Mouse (Mus musculus) embryonic facial prominence, embryonic 10.5 days (tissue): ENCODE measurements around the gene Large2. TPM values are rescaled to one million over a fixed set of nuclear protein-coding genes. Genes with fewer than 3 reads are reported as not detected.
A peak's percentile ranks its signal among the peaks of the same experiment; 100 is the strongest.

Experiments used
- DNase-seq: peaks from one replicate; pipeline ENCODE4 v3.0.0-alpha.2; 2017; ENCODE audit warnings: low spot score
- H3K27ac ChIP-seq: fragments of 300-500 bp; sonication (generic); replicated peaks from 2 replicates; pipeline ENCODE4 v1.5.1; 2016; ENCODE audit warnings: mild to moderate bottlenecking
- H3K27me3 ChIP-seq: fragments of 300-500 bp; sonication (generic); replicated peaks from 2 replicates; pipeline ENCODE4 v1.6.1; 2016; ENCODE audit warnings: low read depth, mild to moderate bottlenecking; ENCODE audit not compliant: poor library complexity, severe bottlenecking
- H3K36me3 ChIP-seq: fragments of 300-500 bp; sonication (generic); replicated peaks from 2 replicates; pipeline ENCODE4 v1.6.1; 2016; ENCODE audit warnings: mild to moderate bottlenecking, moderate library complexity
- H3K4me1 ChIP-seq: fragments of 300-500 bp; sonication (generic); 2 replicates; pipeline ENCODE4 v1.6.1; 2016
- H3K4me3 ChIP-seq: fragments of 300-500 bp; sonication (generic); 2 replicates; pipeline ENCODE4 v1.5.1; 2016; ENCODE audit warnings: mild to moderate bottlenecking, moderate library complexity
- H3K9me3 ChIP-seq: fragments of 300-500 bp; sonication (generic); 2 replicates; pipeline ENCODE4 v1.6.1; 2016; ENCODE audit warnings: mild to moderate bottlenecking
- WGBS: fragments of 180-500 bp; shearing (Covaris S2); methylation state at CpG from one replicate; pipeline ENCODE4 v1.1.7; 2016; 5-methylcytosine and 5-hydroxymethylcytosine counted together
- polyA plus RNA-seq: library from polyadenylated mRNA; unstranded; fragments of >200 nt; fragmentation: Nextera tagmentation; extraction: Ambion mirVana; gene quantifications from 2 replicates; pipeline ENCODE4 v1.2.1, GENCODE M21; 2016

Gene Large2
- 10.2 and 12.4 TPM in 2 replicates for polyA plus RNA-seq

- 3% methylated on average over 16 of the region's 16 CpGs for WGBS
- Histone ChIP-seq H3K4me1 (peaks cover 68% of the 10 kb centered on the region), H3K27me3 (peaks cover 45% of the 10 kb centered on the region)
Observed at GRCm38 (mm10) chr2:92374514-92374913, at the start of gene Large2, which contains the start of gene Pex16. Large2 (minus strand) TSS chr2:92374869. Pex16 (plus strand) TSS chr2:92374676.

GRCm38 (mm10) chr2:92423702-92424461 is 49.2 kb upstream of the Large2 start:
- Histone ChIP-seq H3K36me3 (peaks cover 79% of the 10 kb centered on the region), H3K4me3 (no peak overlapping the region), H3K4me1 (peaks cover 47% of the 10 kb centered on the region), H3K27me3 (no peaks in the 10 kb centered on the region), H3K9me3 (no peaks in the 10 kb centered on the region), H3K27ac (peak overlapping the region; percentile 65)
- 88% methylated on average over 9 of the region's 9 CpGs for WGBS
- DNase-seq: no peak

More at GRCm38 (mm10) chr2:92374514-92374913, at the start of gene Large2, which contains the start of gene Pex16:
- Histone ChIP-seq H3K27ac (peak within 1 kb of the TSS; percentile 87), H3K4me3 (peak within 1 kb of the TSS; percentile 85), H3K9me3 (no peaks in the 10 kb centered on the region), H3K36me3 (peaks cover 23% of the 10 kb centered on the region)
- DNase-seq: peak; percentile 59

DNA sequence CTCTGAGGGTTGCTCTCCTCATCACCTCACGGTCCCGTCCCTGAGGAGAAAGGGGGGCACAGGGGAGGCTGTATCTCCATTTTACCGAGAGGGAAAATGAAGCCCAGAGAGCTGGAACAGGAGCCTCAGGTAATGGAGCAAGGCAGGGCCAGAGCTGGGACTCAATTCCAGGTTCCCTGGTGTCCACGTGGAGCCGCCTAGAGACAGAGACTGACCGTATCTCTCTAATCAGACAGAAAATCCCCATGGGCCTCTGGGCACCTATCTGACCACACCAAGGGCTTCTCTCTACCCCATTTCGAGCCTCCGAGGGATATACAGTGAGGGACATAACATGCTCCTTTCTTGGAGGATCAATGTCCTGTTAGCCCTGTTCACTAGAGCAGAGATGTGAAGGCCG is 48.5 kb upstream of the Large2 start:
- Histone ChIP-seq H3K4me3 (no peak overlapping the region), H3K27ac (0 out of 2 replicates have a peak overlapping the region, but pooled peaks have one; percentile 65), H3K9me3 (no peaks in the 10 kb centered on the region), H3K36me3 (peaks cover 86% of the 10 kb centered on the region), H3K27me3 (no peaks in the 10 kb centered on the region), H3K4me1 (peaks cover 40% of the 10 kb centered on the region)
- no peak for DNase-seq
- WGBS: 90% methylated on average over 9 of the region's 9 CpGs

DNA sequence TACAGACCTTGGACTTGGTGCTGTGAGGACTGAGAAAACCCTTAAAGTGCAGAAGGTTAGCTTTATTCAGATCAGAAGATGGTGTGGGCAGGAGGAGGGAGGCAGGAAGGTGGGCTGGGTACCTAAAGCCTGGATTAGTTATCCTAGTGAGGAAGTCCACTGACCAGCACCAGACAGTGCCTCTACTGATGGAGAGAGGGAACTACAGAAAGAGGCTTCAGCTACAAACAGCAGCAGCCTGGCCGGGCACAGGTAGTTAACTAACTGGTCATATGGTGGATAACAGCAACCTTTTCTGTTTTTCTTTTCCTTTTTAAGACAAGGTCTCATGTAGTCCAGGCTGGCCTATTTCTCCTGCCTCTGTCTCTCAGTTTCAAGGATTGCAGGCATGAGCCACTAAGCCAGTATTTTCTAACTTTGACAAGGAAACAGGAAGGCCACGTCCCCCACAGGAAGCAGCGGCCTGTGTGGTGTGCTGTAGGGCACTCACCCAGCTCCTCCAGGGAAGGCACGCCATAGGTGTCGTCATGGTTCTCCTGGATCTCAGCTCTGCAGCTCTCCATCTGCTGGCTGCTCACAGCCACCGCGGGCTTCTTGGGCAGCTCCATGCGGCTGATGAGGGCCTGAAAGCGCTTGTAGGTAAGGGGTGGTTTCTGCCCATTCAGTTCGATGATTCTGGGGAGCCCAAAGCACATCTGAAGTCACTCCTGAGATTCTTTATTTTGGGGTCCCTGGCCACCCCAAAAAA is 47.9 kb upstream of the Large2 start:
- Histone ChIP-seq H3K4me1 (peaks cover 34% of the 10 kb centered on the region), H3K4me3 (no peak overlapping the region), H3K36me3 (peaks cover 92% of the 10 kb centered on the region), H3K9me3 (no peaks in the 10 kb centered on the region), H3K27me3 (no peaks in the 10 kb centered on the region), H3K27ac (no peak overlapping the region)
- 75% methylated on average over 10 of the region's 10 CpGs for WGBS
- no peak for DNase-seq

GRCm38 (mm10) chr2:92421723-92422387 is 47.2 kb upstream of the Large2 start:
- DNase-seq: no peak
- Histone ChIP-seq H3K9me3 (no peaks in the 10 kb centered on the region), H3K36me3 (peaks cover 99% of the 10 kb centered on the region), H3K27ac (no peak overlapping the region), H3K4me1 (peaks cover 29% of the 10 kb centered on the region), H3K4me3 (no peak overlapping the region), H3K27me3 (no peaks in the 10 kb centered on the region)
- WGBS: 91% methylated on average over 7 of the region's 7 CpGs

- Histone ChIP-seq H3K36me3 (peaks cover 99% of the 10 kb centered on the region), H3K9me3 (no peaks in the 10 kb centered on the region), H3K27me3 (no peaks in the 10 kb centered on the region), H3K27ac (no peak overlapping the region), H3K4me3 (no peak overlapping the region), H3K4me1 (no peaks in the 10 kb centered on the region)
- no peak for DNase-seq
- WGBS: 93% methylated on average over 10 of the region's 10 CpGs
Observed at GRCm38 (mm10) chr2:92411705-92412104, 37.0 kb upstream of the Large2 start.

- WGBS: 91% methylated on average over 18 of the region's 18 CpGs
- Histone ChIP-seq H3K9me3 (no peaks in the 10 kb centered on the region), H3K27me3 (no peaks in the 10 kb centered on the region), H3K27ac (no peak overlapping the region), H3K4me3 (no peak overlapping the region), H3K4me1 (peaks cover 10% of the 10 kb centered on the region; the same call in 1 of the 2 replicates), H3K36me3 (peaks cover 99% of the 10 kb centered on the region)
- DNase-seq: no peak
Observed at GRCm38 (mm10) chr2:92408309-92409045, 33.8 kb upstream of the Large2 start.

DNA sequence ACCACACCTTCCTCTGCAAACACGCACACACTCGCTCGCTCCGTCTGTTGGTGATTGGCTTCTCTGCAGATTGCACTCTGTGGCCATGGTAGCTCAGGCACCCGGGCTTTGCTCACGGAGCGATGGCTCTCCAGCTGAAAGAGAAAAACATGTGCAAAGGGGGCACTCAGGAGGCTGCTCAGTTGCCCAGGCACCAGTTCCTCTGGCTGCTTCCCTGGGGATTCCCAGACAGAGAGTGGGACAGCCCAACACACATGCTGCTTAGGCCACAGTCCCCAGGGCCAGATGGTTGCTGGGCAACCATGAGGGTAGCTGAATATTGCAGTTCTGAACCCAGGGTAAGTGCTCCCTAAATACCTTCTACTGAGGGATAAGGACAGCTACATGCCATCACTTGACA is 31.0 kb upstream of the Large2 start:
- Histone ChIP-seq H3K27ac (no peak overlapping the region), H3K36me3 (peaks cover 75% of the 10 kb centered on the region), H3K9me3 (no peaks in the 10 kb centered on the region), H3K4me1 (peaks cover 18% of the 10 kb centered on the region), H3K27me3 (peaks cover 3% of the 10 kb centered on the region), H3K4me3 (no peak overlapping the region)
- DNase-seq: no peak
- whole genome bisulfite sequencing: 90% methylated on average over 7 of the region's 7 CpGs

DNA sequence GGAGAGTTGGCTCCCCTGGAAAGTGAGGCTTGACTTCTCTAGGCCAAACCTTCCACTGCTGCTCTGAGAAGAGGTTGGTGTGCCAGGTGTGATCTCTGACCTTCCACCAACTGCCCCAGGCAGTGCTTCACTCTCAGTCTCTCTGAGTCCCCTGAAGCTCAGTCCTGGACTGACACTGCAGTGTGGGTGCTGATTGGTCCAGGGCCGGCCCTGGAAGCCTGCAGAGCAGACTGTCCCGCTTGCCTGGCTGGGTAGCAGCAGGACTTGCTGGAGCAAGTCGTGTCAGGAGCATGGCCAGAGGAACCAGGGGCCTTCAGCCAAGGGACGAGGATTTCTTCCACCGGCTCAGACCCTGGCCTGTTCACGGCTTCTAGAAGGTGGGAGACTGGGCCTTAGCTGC is 30.1 kb upstream of the Large2 start:
- H3K9me3 ChIP-seq: no peaks in the 10 kb centered on the region
- peaks cover 66% of the 10 kb centered on the region for H3K36me3 ChIP-seq
- H3K27ac ChIP-seq: no peak overlapping the region
- peaks cover 22% of the 10 kb centered on the region for H3K4me1 ChIP-seq
- WGBS: 83% methylated on average over 6 of the region's 6 CpGs
- DNase-seq: no peak
- H3K27me3 ChIP-seq: peaks cover 12% of the 10 kb centered on the region
- H3K4me3 ChIP-seq: no peak overlapping the region

GRCm38 (mm10) chr2:92403776-92404319 is 29.2 kb upstream of the Large2 start:
- peaks cover 19% of the 10 kb centered on the region for H3K27me3 ChIP-seq
- H3K4me3 ChIP-seq: no peak overlapping the region
- H3K36me3 ChIP-seq: peaks cover 57% of the 10 kb centered on the region
- WGBS: 90% methylated on average over 5 of the region's 5 CpGs
- H3K27ac ChIP-seq: no peak overlapping the region
- H3K9me3 ChIP-seq: no peaks in the 10 kb centered on the region
- no peak for DNase-seq
- H3K4me1 ChIP-seq: peaks cover 22% of the 10 kb centered on the region

DNA sequence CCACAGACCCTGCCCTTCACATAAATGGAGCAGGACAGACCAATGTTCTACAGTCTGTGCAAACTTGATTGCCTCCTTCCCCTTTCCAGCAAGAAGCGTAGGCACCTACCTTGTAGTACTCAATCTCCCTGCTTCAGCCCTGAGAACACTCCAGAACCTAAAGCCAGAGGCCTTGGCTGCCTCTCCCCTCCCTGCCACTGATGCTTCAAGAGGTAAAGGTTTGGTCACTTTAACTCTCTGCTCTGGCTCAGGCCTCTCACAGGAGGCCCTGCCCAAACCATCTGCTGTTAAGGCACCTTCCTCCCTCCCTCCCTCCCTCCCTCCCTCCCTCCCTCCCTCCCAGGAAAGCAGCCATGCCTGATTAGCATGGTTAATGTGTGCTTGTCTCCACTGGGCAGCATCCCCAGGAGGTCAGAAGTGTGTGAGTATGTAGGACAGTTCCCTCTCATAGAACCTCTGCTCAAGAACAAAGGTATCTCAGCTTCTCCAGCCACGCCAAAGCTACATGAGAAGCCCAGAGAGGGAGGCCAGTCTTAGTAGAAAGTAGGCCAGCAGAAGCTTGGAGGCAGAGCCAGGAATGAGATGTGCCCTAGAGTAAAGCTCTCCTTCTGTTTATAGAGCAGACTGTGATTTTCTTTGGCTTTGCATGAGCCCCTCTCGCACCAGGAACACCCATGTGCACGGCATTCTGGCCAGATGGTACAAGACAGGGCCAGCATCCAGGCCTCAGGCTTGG is 28.1 kb upstream of the Large2 start:
- WGBS: 78% methylated on average over 4 of the region's 4 CpGs
- peaks cover 27% of the 10 kb centered on the region for H3K4me1 ChIP-seq

More for the DNA sequence above, 28.1 kb upstream of the Large2 start:
- no peak overlapping the region for H3K27ac ChIP-seq
- H3K4me3 ChIP-seq: no peak overlapping the region
- peaks cover 19% of the 10 kb centered on the region for H3K27me3 ChIP-seq
- no peak for DNase-seq
- H3K36me3 ChIP-seq: peaks cover 46% of the 10 kb centered on the region
- H3K9me3 ChIP-seq: no peaks in the 10 kb centered on the region
